Mouse (Mus musculus) neural tube, embryonic 12.5 days (tissue): ENCODE results near the gene Fam189a2. TPM values are rescaled to one million over a fixed set of nuclear protein-coding genes. Genes with fewer than 3 reads are reported as not detected.

Experiments
- ATAC-seq: fragments of 200-750 bp; cut with Nextera tagmentation; 2 replicates; pipeline ENCODE4 v1.8.0; 2017; ENCODE audit warnings: low read depth, mild to moderate bottlenecking, moderate TSS enrichment, moderate library complexity; ENCODE audit not compliant: low FRiP score
- H3K27ac ChIP-seq: fragments of 300-500 bp; sonication (generic); 2 replicates; pipeline ENCODE4 v1.5.1; 2016
- H3K27me3 ChIP-seq: fragments of 300-500 bp; sonication (generic); replicated peaks from 2 replicates; pipeline ENCODE4 v1.6.1; 2016; ENCODE audit warnings: mild to moderate bottlenecking
- H3K36me3 ChIP-seq: fragments of 300-500 bp; sonication (generic); 2 replicates; pipeline ENCODE4 v1.6.1; 2016; ENCODE audit warnings: mild to moderate bottlenecking
- H3K4me1 ChIP-seq: fragments of 300-500 bp; sonication (generic); 2 replicates; pipeline ENCODE4 v1.6.1; 2016
- H3K4me2 ChIP-seq: fragments of 300-500 bp; sonication (generic); replicated peaks from 2 replicates; pipeline ENCODE4 v1.6.1; 2016; ENCODE audit warnings: mild to moderate bottlenecking
- H3K4me3 ChIP-seq: fragments of 300-500 bp; sonication (generic); 2 replicates; pipeline ENCODE4 v1.5.1; 2016
- H3K9ac ChIP-seq: fragments of 300-500 bp; sonication (generic); 2 replicates; pipeline ENCODE4 v1.6.1; 2016; ENCODE audit warnings: mild to moderate bottlenecking
- H3K9me3 ChIP-seq: fragments of 300-500 bp; sonication (generic); 2 replicates; pipeline ENCODE4 v1.6.1; 2016; ENCODE audit warnings: mild to moderate bottlenecking
- WGBS: fragments of 180-500 bp; shearing (Covaris S2); methylation state at CpG from one replicate; pipeline ENCODE4 v1.1.7; 2016; 5-methylcytosine and 5-hydroxymethylcytosine counted together
- polyA plus RNA-seq: library from polyadenylated mRNA; unstranded; fragments of >200 nt; fragmentation: Nextera tagmentation; extraction: Ambion mirVana; gene quantifications from 2 replicates; pipeline ENCODE4 v1.2.1, GENCODE M21; 2016

Gene Fam189a2
- 0.93 and 1.1 TPM in 2 replicates for polyA plus RNA-seq

DNA sequence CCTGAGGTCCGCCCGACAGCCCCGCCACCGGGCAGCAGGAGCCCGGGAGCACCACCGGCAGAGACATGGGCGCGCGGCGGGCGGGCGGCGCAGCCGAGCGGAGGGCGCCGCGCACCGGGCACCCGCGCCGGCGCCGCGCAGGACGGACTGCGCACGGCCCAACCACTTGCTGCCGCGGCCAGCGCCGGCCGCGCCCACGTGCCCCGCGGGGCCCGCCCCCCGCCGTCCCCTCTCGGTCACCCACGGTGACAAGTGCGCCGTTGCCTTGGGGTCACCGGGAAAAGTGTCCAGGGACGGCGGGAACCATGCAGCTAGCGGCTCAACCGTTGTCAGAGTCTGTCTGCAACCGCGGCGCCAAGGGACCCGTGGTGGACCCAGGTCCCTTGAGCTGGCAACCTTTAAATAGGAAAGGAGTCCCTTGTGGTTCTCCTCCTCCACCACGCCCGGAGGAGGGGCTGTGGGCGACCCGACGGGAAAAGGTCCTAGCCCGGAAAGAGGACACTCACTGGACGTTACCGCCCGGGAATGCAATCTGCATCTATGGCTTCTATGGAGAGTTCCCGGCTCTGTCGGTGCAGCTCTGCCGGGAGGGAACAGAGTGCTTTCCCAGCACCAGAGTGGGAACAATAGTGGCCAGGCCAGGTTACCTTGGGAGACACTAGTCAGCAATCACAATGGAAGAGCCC is at the start of gene Fam189a2:
Gene Fam189a2 (minus strand): TSS at position 149 of the 686 bp plus-strand sequence.
- WGBS: under 1% methylated on average over 64 of the region's 65 CpGs
- Histone ChIP-seq H3K9me3 (no peaks in the 10 kb centered on the region), H3K4me1 (peaks cover 11% of the 10 kb centered on the region; the same call in 1 of the 2 replicates), H3K4me3 (peak within 1 kb of the TSS; percentile 65), H3K27ac (no peak within 1 kb of the TSS), H3K9ac (peak within 1 kb of the TSS; percentile 66), H3K4me2 (peak within 1 kb of the TSS; percentile 93), H3K27me3 (peaks cover 23% of the 10 kb centered on the region), H3K36me3 (no peaks in the 10 kb centered on the region)
- ATAC-seq: peak; percentile 81

DNA sequence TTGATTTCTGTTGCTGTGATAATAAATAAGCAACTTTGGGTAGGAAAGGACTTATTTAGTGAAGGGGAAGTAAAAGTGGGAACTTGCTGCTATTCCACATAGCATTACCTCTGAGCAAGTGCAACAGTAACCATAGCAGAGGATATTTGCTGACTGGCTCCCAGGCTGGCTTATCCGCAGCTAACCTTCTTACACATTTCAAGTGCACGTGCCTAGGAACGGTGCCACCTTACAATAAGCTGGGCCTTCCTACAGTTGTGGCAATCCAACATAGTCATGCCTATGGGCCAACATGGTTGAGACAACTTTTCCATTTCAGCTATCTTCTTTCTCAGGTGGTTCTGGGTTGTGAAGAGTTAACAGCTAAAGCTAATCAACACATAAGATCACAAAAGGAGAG is 46.8 kb upstream of the Fam189a2 start:
- H3K27ac ChIP-seq: no peak overlapping the region
- H3K4me1 ChIP-seq: no peaks in the 10 kb centered on the region
- WGBS: 96% methylated on average over 3 of the region's 3 CpGs
- H3K4me3 ChIP-seq: no peak overlapping the region
- H3K27me3 ChIP-seq: no peaks in the 10 kb centered on the region
- ATAC-seq: no peak
- no peak overlapping the region for H3K9ac ChIP-seq
- H3K36me3 ChIP-seq: no peaks in the 10 kb centered on the region
- no peak overlapping the region for H3K4me2 ChIP-seq
- no peaks in the 10 kb centered on the region for H3K9me3 ChIP-seq

DNA sequence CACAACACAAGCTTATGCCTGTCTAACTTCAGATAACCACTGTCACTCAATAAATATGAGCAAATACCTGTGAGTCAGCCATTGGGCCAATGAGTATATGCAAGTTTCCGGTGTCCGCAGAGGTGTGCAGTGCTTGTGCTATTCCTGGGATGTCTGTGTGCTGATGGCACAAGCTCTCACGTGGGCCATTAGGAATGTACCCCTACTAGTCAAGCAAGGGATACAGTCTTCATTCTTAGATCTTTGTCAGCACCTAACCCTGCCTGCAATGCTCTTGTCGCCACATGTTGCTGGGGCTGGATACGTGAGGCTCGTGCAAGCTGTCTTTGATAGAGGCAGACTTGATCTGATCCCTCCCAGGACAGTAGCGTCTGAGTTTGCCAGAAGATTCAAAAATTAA is 45.7 kb upstream of the Fam189a2 start:
- H3K27me3 ChIP-seq: no peaks in the 10 kb centered on the region
- no peaks in the 10 kb centered on the region for H3K4me1 ChIP-seq
- H3K27ac ChIP-seq: no peak overlapping the region
- H3K4me3 ChIP-seq: no peak overlapping the region
- H3K4me2 ChIP-seq: no peak overlapping the region
- WGBS: 92% methylated on average over 7 of the region's 7 CpGs
- H3K36me3 ChIP-seq: no peaks in the 10 kb centered on the region
- no peaks in the 10 kb centered on the region for H3K9me3 ChIP-seq
- ATAC-seq: no peak
- H3K9ac ChIP-seq: no peak overlapping the region

- H3K36me3 ChIP-seq: no peaks in the 10 kb centered on the region
- ATAC-seq: no peak
These were observed 45.1 kb upstream of the Fam189a2 start for GRCm38 (mm10) chr19:24075927-24076326.

DNA sequence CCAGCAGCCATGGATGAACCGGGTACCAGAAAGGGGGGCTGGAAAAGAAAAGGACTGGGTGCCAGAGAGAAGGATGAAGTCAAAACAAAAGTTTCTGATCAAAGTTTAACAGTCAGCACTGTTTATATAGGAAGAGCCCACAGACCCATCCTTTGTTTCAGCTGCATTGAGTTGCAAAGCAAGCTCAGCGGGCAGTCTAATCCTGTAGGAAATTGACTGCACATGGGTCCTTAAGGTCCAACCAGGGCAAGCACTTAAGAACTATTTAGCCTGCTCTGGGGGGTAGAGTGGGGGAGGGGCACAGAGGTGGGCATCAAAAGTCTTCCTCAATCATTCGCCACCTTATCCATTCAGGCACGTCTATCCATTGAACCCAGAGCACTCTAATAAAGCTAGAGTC is 42.3 kb upstream of the Fam189a2 start:
- H3K4me1 ChIP-seq: no peaks in the 10 kb centered on the region
- H3K4me3 ChIP-seq: no peak overlapping the region
- H3K9ac ChIP-seq: no peak overlapping the region
- H3K4me2 ChIP-seq: no peak overlapping the region
- 62% methylated on average over 4 of the region's 4 CpGs for WGBS
- no peaks in the 10 kb centered on the region for H3K9me3 ChIP-seq
- H3K27me3 ChIP-seq: no peaks in the 10 kb centered on the region
- H3K36me3 ChIP-seq: no peaks in the 10 kb centered on the region
- no peak for ATAC-seq
- no peak overlapping the region for H3K27ac ChIP-seq

More at GRCm38 (mm10) chr19:24075927-24076326, 45.1 kb upstream of the Fam189a2 start:
- 88% methylated on average over 8 of the region's 8 CpGs for WGBS
- H3K9me3 ChIP-seq: no peaks in the 10 kb centered on the region
- H3K27ac ChIP-seq: no peak overlapping the region
- no peak overlapping the region for H3K4me2 ChIP-seq
- H3K4me1 ChIP-seq: no peaks in the 10 kb centered on the region
- H3K27me3 ChIP-seq: no peaks in the 10 kb centered on the region
- no peak overlapping the region for H3K4me3 ChIP-seq
- no peak overlapping the region for H3K9ac ChIP-seq

DNA sequence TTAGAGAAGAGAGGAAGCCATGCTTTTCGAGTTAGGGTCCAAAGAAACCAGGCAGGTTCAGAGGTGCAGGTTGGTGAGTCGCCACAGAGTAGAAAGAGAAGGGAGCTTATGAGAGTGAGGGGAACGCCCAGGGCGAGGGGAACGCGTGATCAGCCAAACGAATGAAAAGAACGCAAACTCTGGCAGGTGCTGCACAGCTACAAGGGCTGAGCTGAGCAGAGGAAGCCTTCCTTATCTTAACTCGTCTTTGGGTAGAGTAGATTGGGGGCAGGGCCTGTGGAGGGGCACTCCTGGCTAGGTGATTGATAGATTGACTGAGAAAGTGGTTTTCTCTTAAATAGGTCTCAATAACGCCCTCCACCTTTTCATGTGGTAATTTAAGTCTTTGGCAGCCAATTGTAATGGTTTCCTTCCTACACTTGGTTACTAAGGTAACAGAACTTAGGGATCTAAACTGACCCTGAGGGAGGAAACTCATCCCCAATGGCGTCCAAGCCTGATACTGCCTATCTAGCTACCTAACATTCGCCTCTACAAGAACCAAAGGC is 33.6 kb upstream of the Fam189a2 start:
- Histone ChIP-seq H3K4me2 (no peak overlapping the region), H3K9me3 (no peaks in the 10 kb centered on the region), H3K27ac (no peak overlapping the region), H3K4me3 (no peak overlapping the region), H3K9ac (no peak overlapping the region), H3K4me1 (no peaks in the 10 kb centered on the region), H3K27me3 (no peaks in the 10 kb centered on the region), H3K36me3 (no peaks in the 10 kb centered on the region)
- ATAC-seq: no peak
- 30% methylated on average over 12 of the region's 12 CpGs for WGBS

- H3K4me1 ChIP-seq: no peaks in the 10 kb centered on the region
- no peak overlapping the region for H3K9ac ChIP-seq
- WGBS: 45% methylated on average over 4 of the region's 4 CpGs
- no peaks in the 10 kb centered on the region for H3K27me3 ChIP-seq
- ATAC-seq: no peak
- no peaks in the 10 kb centered on the region for H3K36me3 ChIP-seq
- H3K4me3 ChIP-seq: no peak overlapping the region
- no peak overlapping the region for H3K27ac ChIP-seq
- no peak overlapping the region for H3K4me2 ChIP-seq
- no peaks in the 10 kb centered on the region for H3K9me3 ChIP-seq
These were observed 32.8 kb upstream of the Fam189a2 start for GRCm38 (mm10) chr19:24063585-24063984.

- WGBS: 80% methylated on average over 8 of the region's 8 CpGs
- Histone ChIP-seq H3K9ac (no peak overlapping the region), H3K4me1 (no peaks in the 10 kb centered on the region), H3K4me2 (no peak overlapping the region), H3K27me3 (no peaks in the 10 kb centered on the region), H3K4me3 (no peak overlapping the region), H3K9me3 (no peaks in the 10 kb centered on the region), H3K36me3 (no peaks in the 10 kb centered on the region), H3K27ac (no peak overlapping the region)
- ATAC-seq: no peak
These were observed 28.0 kb upstream of the Fam189a2 start for GRCm38 (mm10) chr19:24058851-24059250.

DNA sequence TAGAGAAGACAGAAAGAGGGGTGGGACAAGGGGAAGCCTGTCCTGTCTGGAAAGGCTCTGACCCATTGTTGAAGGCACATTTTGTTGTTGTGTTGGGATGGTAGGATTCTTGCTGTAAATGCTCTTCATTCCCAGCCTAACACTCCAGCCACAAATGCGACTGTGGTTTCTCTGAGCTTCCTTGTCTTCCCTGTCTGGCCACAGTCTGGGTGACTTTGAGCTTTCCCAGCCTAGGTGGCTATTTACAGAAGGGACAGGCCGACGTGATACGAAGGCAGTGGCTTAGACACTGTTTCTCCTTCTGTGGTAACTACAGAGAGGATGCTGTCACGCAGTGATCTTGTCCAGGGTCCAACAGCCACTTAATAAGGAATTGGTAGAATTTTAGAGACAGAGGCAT is 27.2 kb upstream of the Fam189a2 start:
- Histone ChIP-seq H3K4me2 (no peak overlapping the region), H3K36me3 (no peaks in the 10 kb centered on the region), H3K27ac (no peak overlapping the region), H3K27me3 (no peaks in the 10 kb centered on the region), H3K9me3 (no peaks in the 10 kb centered on the region), H3K4me3 (no peak overlapping the region), H3K9ac (no peak overlapping the region), H3K4me1 (no peaks in the 10 kb centered on the region)
- 94% methylated on average over 5 of the region's 5 CpGs for WGBS
- ATAC-seq: no peak

DNA sequence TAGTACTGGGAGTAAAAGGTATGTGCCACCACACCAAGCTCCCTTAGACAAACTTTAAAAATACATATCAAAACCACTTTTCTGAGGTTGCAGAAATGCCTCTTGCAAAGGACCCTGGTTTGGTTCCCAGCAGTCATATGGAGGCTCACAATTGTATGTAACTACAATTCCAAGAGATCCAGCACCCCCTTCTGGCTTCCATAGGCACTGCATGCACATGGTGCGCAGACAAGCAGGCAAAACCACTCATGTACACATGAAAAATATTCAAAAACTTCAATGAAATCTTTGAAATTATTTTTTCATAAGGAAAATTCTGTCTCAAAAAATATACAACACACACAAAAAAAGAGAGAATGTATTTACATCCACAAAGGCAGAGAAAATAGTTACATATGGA is 26.1 kb upstream of the Fam189a2 start:
- Histone ChIP-seq H3K4me1 (no peaks in the 10 kb centered on the region), H3K9ac (no peak overlapping the region), H3K36me3 (no peaks in the 10 kb centered on the region), H3K9me3 (no peaks in the 10 kb centered on the region), H3K4me3 (no peak overlapping the region), H3K27me3 (no peaks in the 10 kb centered on the region), H3K27ac (no peak overlapping the region), H3K4me2 (no peak overlapping the region)
- ATAC-seq: no peak
- 94% methylated on average over 1 of the region's 1 CpGs for WGBS

GRCm38 (mm10) chr19:24054904-24055303 is 24.1 kb upstream of the Fam189a2 start:
- Histone ChIP-seq H3K27me3 (no peaks in the 10 kb centered on the region), H3K4me3 (no peak overlapping the region), H3K9ac (no peak overlapping the region), H3K36me3 (no peaks in the 10 kb centered on the region), H3K4me1 (no peaks in the 10 kb centered on the region), H3K27ac (no peak overlapping the region), H3K4me2 (no peak overlapping the region), H3K9me3 (no peaks in the 10 kb centered on the region)
- no peak for ATAC-seq
- WGBS: 53% methylated on average over 2 of the region's 2 CpGs

- Histone ChIP-seq H3K36me3 (no peaks in the 10 kb centered on the region), H3K27me3 (no peaks in the 10 kb centered on the region)
- WGBS: 41% methylated on average over 5 of the region's 5 CpGs
These were observed 23.4 kb upstream of the Fam189a2 start for GRCm38 (mm10) chr19:24054265-24054664.

DNA sequence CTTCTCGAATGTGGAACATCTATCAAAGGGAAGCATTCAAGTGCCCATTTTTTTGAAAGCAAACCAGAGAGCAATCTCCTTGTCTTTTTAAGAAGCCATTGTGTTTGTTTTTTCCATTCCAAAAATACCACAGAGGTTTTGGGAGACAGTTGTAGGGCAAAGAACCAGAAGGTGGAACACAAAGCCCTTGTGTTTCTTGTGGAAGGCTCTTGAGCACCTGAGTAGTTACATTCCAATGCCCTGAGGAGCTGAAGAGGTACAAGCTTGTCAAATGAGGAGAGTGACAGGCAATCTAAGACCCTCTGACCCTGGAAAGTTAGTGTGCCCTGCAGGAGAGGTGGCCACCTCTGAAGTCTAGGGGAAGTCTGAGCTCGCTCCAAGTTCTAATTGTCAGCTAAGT is 19.7 kb upstream of the Fam189a2 start:
- Histone ChIP-seq H3K27me3 (no peaks in the 10 kb centered on the region), H3K9ac (no peak overlapping the region), H3K4me1 (no peaks in the 10 kb centered on the region), H3K4me3 (no peak overlapping the region), H3K27ac (no peak overlapping the region), H3K9me3 (no peaks in the 10 kb centered on the region), H3K4me2 (no peak overlapping the region), H3K36me3 (no peaks in the 10 kb centered on the region)
- ATAC-seq: no peak
- 76% methylated on average over 2 of the region's 2 CpGs for WGBS

More at GRCm38 (mm10) chr19:24054265-24054664, 23.4 kb upstream of the Fam189a2 start:
- no peak overlapping the region for H3K9ac ChIP-seq
- H3K9me3 ChIP-seq: no peaks in the 10 kb centered on the region
- no peak for ATAC-seq
- H3K27ac ChIP-seq: no peak overlapping the region
- H3K4me1 ChIP-seq: no peaks in the 10 kb centered on the region
- no peak overlapping the region for H3K4me3 ChIP-seq
- no peak overlapping the region for H3K4me2 ChIP-seq
